Mouse (Mus musculus) heart, adult 11 months (tissue): Measurements from ENCODE around the gene Serbp1.

Experiments
- DNase-seq: peaks from one replicate; pipeline ENCODE4 v3.0.0; 2022

Serbp1 gene

GRCm38 (mm10) chr6:67237977-67238376, at the start of gene Serbp1:
TSS of gene Serbp1 (plus strand) at chr6:67238176.
- peak; percentile 37 for DNase-seq

GRCm38 (mm10) chr6:67193591-67193990, 44.4 kb upstream of the Serbp1 start:
- peak; percentile 61 for DNase-seq

GRCm38 (mm10) chr6:67194606-67195005, 43.4 kb upstream of the Serbp1 start:
- DNase-seq, result peak; percentile 81

- DNase-seq, result peak; percentile 72
These were observed 42.8 kb upstream of the Serbp1 start for GRCm38 (mm10) chr6:67195148-67195611.

GRCm38 (mm10) chr6:67196821-67197220, 41.2 kb upstream of the Serbp1 start:
- DNase-seq, result peak; percentile 45

- peak; percentile 37 for DNase-seq
These were observed 39.9 kb upstream of the Serbp1 start for GRCm38 (mm10) chr6:67198085-67198484.

GRCm38 (mm10) chr6:67200715-67201322, 37.2 kb upstream of the Serbp1 start:
- DNase-seq, result peak; percentile 92

GRCm38 (mm10) chr6:67205081-67206037, 32.6 kb upstream of the Serbp1 start:
- DNase-seq, result peak; percentile 78

- no peak for DNase-seq
These were observed 25.6 kb upstream of the Serbp1 start for GRCm38 (mm10) chr6:67212362-67212761.

- no peak for DNase-seq
These were observed 24.4 kb upstream of the Serbp1 start for GRCm38 (mm10) chr6:67213429-67214098.

GRCm38 (mm10) chr6:67217402-67217801, 20.6 kb upstream of the Serbp1 start:
- DNase-seq, result no peak

GRCm38 (mm10) chr6:67217846-67218245, 20.1 kb upstream of the Serbp1 start:
- DNase-seq, result no peak

GRCm38 (mm10) chr6:67218566-67218965, 19.4 kb upstream of the Serbp1 start:
- DNase-seq, result peak; percentile 55

GRCm38 (mm10) chr6:67219931-67220330, 18.0 kb upstream of the Serbp1 start:
- peak; percentile 83 for DNase-seq

- peak; percentile 17 for DNase-seq
These were observed 17.2 kb upstream of the Serbp1 start for GRCm38 (mm10) chr6:67220731-67221130.

- DNase-seq, result peak; percentile 53
These were observed 14.9 kb upstream of the Serbp1 start for GRCm38 (mm10) chr6:67223082-67223481.

- peak; percentile 55 for DNase-seq
These were observed 14.5 kb upstream of the Serbp1 start for GRCm38 (mm10) chr6:67223499-67223898.

- DNase-seq, result no peak
These were observed 11.7 kb upstream of the Serbp1 start for GRCm38 (mm10) chr6:67226286-67226685.

GRCm38 (mm10) chr6:67228459-67229107, 9.4 kb upstream of the Serbp1 start:
- peak; percentile 93 for DNase-seq

- DNase-seq, result peak; percentile 55
These were observed 8.5 kb upstream of the Serbp1 start for GRCm38 (mm10) chr6:67229521-67229920.

- DNase-seq, result peak; percentile 76
These were observed 8.0 kb upstream of the Serbp1 start for GRCm38 (mm10) chr6:67229922-67230518.

GRCm38 (mm10) chr6:67230950-67231349, 7.0 kb upstream of the Serbp1 start:
- no peak for DNase-seq
